ENCODE assay signal across 9 mouse cellular contexts in genomic region chr12:111445161-111445889, GRCm38 (mm10). TPM values are rescaled to one million over a fixed set of nuclear protein-coding genes. Genes with fewer than 3 reads are reported as not detected.
DNase-seq lines count a peak whose midpoint lies in the region; ATAC-seq and TF ChIP-seq lines count a peak whose summit lies in the region.
"Had no signal": no experiment of that assay in that cellular context is flagged by ENCODE, and none has a peak within 500 bp of the region (broad histone marks: within the 10 kb centered on the region; RNA-seq: fewer than 3 reads in every experiment).

No protein-coding gene starts in this region.

- H3K27ac ChIP-seq in heart, embryonic 16.5 days (ENCODE audit: low read length) = no peak overlapping the region
- H3K27ac ChIP-seq in embryonic facial prominence, embryonic 15.5 days (replicated peaks) = no peak overlapping the region
- no peak overlapping the region for H3K27ac ChIP-seq in kidney, embryonic 16.5 days (ENCODE audit: low read length)
- no peak overlapping the region for H3K27ac ChIP-seq in midbrain, postnatal 0 days (ENCODE audit: low read depth, low read length)

- no peak overlapping the region for H3K9ac ChIP-seq in heart, embryonic 16.5 days (ENCODE audit: low read length)
- no peak overlapping the region for H3K9ac ChIP-seq in embryonic facial prominence, embryonic 15.5 days
- 0 out of 2 replicates have a peak overlapping the region, but pooled peaks have one; percentile 24 for H3K9ac ChIP-seq in kidney, embryonic 16.5 days (replicated peaks; ENCODE audit: low read length)
- H3K9ac ChIP-seq in midbrain, postnatal 0 days (replicated peaks; ENCODE audit: low read length, poor library complexity, severe bottlenecking) = no peak overlapping the region

- no peaks in the 10 kb centered on the region for H3K36me3 ChIP-seq in heart, embryonic 16.5 days (ENCODE audit: control insufficient read depth, insufficient read depth)
- H3K36me3 ChIP-seq in embryonic facial prominence, embryonic 15.5 days = no peaks in the 10 kb centered on the region
- no peaks in the 10 kb centered on the region for H3K36me3 ChIP-seq in kidney, embryonic 16.5 days (ENCODE audit: insufficient read depth, low read length)
- H3K36me3 ChIP-seq in midbrain, postnatal 0 days (ENCODE audit: insufficient read depth, low read length) = no peaks in the 10 kb centered on the region

- peaks cover 68% of the 10 kb centered on the region for H3K27me3 ChIP-seq in heart, embryonic 16.5 days (ENCODE audit: control insufficient read depth, insufficient read depth, low read length)
- peaks cover 89% of the 10 kb centered on the region for H3K27me3 ChIP-seq in embryonic facial prominence, embryonic 15.5 days
- peaks cover 49% of the 10 kb centered on the region for H3K27me3 ChIP-seq in kidney, embryonic 16.5 days (ENCODE audit: insufficient read depth, low read length)
- H3K27me3 ChIP-seq in midbrain, postnatal 0 days (ENCODE audit: insufficient read depth, low read length) = peaks cover 89% of the 10 kb centered on the region

- peaks cover 26% of the 10 kb centered on the region for H3K4me1 ChIP-seq in heart, embryonic 16.5 days (ENCODE audit: control insufficient read depth, insufficient read depth, low read length)
- peaks cover 61% of the 10 kb centered on the region for H3K4me1 ChIP-seq in embryonic facial prominence, embryonic 15.5 days
- H3K4me1 ChIP-seq in kidney, embryonic 16.5 days (ENCODE audit: insufficient read depth, low read length) = peaks cover 73% of the 10 kb centered on the region
- H3K4me1 ChIP-seq in midbrain, postnatal 0 days (ENCODE audit: insufficient read depth, low read length) = 0 out of 2 replicates have a peak, but pooled peaks cover 3% of the 10 kb centered on the region

- peak overlapping the region; percentile 33 for H3K4me2 ChIP-seq in heart, embryonic 16.5 days (ENCODE audit: low read depth, low read length)
- H3K4me2 ChIP-seq in embryonic facial prominence, embryonic 15.5 days (replicated peaks) = peak overlapping the region; percentile 48
- H3K4me2 ChIP-seq in kidney, embryonic 16.5 days (replicated peaks; ENCODE audit: low read depth, low read length) = peak overlapping the region; percentile 66
- H3K4me2 ChIP-seq in midbrain, postnatal 0 days (ENCODE audit: low read depth, low read length, poor library complexity, severe bottlenecking) = peak overlapping the region; percentile 47

- no peaks in the 10 kb centered on the region for H3K9me3 ChIP-seq in heart, embryonic 16.5 days (replicated peaks; ENCODE audit: control insufficient read depth, low read length)
- no peaks in the 10 kb centered on the region for H3K9me3 ChIP-seq in embryonic facial prominence, embryonic 15.5 days (replicated peaks)
- no peaks in the 10 kb centered on the region for H3K9me3 ChIP-seq in kidney, embryonic 16.5 days (ENCODE audit: low read length)
- H3K9me3 ChIP-seq in midbrain, postnatal 0 days (ENCODE audit: low read length) = no peaks in the 10 kb centered on the region

- TF ChIP-seq CTCF in midbrain, postnatal 0 days (IDR thresholded peaks at IDR 0.05) = no peak

- DNase-seq in heart, postnatal 4 days = no peak
- no peak for DNase-seq in midbrain, postnatal 0 days (ENCODE audit: low spot score)
- no peak for DNase-seq in MN1 (ENCODE audit: low spot score)
- DNase-seq in natural killer cell, adult 2 months (ENCODE audit: low spot score in 2 of 2) = no peak
- DNase-seq in right cerebral cortex, postnatal 4 days = no peak
- DNase-seq: cerebellum, adult 9-11 months had no signal

- 11% methylated on average over 43 of the region's 52 CpGs for WGBS in heart, embryonic 16.5 days
- whole genome bisulfite sequencing in embryonic facial prominence, embryonic 15.5 days = 5% methylated on average over 52 of the region's 52 CpGs
- 7% methylated on average over 52 of the region's 52 CpGs for WGBS in kidney, embryonic 16.5 days
- WGBS in midbrain, postnatal 0 days = 9% methylated on average over 37 of the region's 52 CpGs

- ATAC-seq in heart, embryonic 16.5 days (replicated peaks; ENCODE audit: extremely low read depth, insufficient read depth, low FRiP score) = no peak
- no peak for ATAC-seq in embryonic facial prominence, embryonic 15.5 days (ENCODE audit: insufficient number of reproducible peaks, low FRiP score, low TSS enrichment, low read depth)
- no peak for ATAC-seq in kidney, embryonic 16.5 days (ENCODE audit: low FRiP score, low TSS enrichment)
- no peak for ATAC-seq in midbrain, postnatal 0 days (ENCODE audit: low FRiP score)

- H3K4me3 ChIP-seq in heart, embryonic 16.5 days (ENCODE audit: low read length) = peak overlapping the region; percentile 21
- peak overlapping the region; percentile 27 for H3K4me3 ChIP-seq in embryonic facial prominence, embryonic 15.5 days (replicated peaks)
- H3K4me3 ChIP-seq in kidney, embryonic 16.5 days (ENCODE audit: low read length) = peak overlapping the region; percentile 35
- H3K4me3 ChIP-seq in midbrain, postnatal 0 days (ENCODE audit: low read depth, low read length) = peak overlapping the region; percentile 21

RNA-seq across cellular contexts. Expression of gene Tnfaip2, which starts 3.1 kb away (rescaled TPM):
- polyA plus RNA-seq in heart, embryonic 16.5 days (2015; fragmentation: Nextera tagmentation; extraction: Ambion mirVana) = 3.2 and 4.8 TPM in 2 replicates
- 10 to 100 TPM; 19.1 to 23.3 TPM for total RNA-seq in heart, postnatal 4 days (2021)
- polyA plus RNA-seq in embryonic facial prominence, embryonic 15.5 days (2015; fragmentation: Nextera tagmentation; extraction: Ambion mirVana) = 11.8 and 17.6 TPM in 2 replicates
- polyA plus RNA-seq in kidney, embryonic 16.5 days (2015; fragmentation: Nextera tagmentation; extraction: Ambion mirVana) = 21.7 and 24.3 TPM in 2 replicates
- 1.5 and 3.8 TPM in 2 replicates for total RNA-seq in midbrain, postnatal 0 days (2014; rRNA removed)
- polyA plus RNA-seq in midbrain, postnatal 0 days (2015; fragmentation: Nextera tagmentation; extraction: Ambion mirVana) = 0.38 and 0.49 TPM in 2 replicates

RNA-seq across cellular contexts. Expression of gene Exoc3l4, which starts 28.5 kb away (rescaled TPM):
- polyA plus RNA-seq in heart, embryonic 16.5 days (2015; fragmentation: Nextera tagmentation; extraction: Ambion mirVana) = 13.3 and 14.9 TPM in 2 replicates
- 1 to 10 TPM; 7.3 to 8.7 TPM for total RNA-seq in heart, postnatal 4 days (2021)
- 10.6 and 11.1 TPM in 2 replicates for polyA plus RNA-seq in embryonic facial prominence, embryonic 15.5 days (2015; fragmentation: Nextera tagmentation; extraction: Ambion mirVana)
- polyA plus RNA-seq in kidney, embryonic 16.5 days (2015; fragmentation: Nextera tagmentation; extraction: Ambion mirVana) = 19.4 and 19.9 TPM in 2 replicates
- total RNA-seq in midbrain, postnatal 0 days (2014; rRNA removed) = 2.4 and 3.3 TPM in 2 replicates
- 1.7 and 2.8 TPM in 2 replicates for polyA plus RNA-seq in midbrain, postnatal 0 days (2015; fragmentation: Nextera tagmentation; extraction: Ambion mirVana)

RNA-seq across cellular contexts. Expression of gene Lbhd2, which starts 38.7 kb away (rescaled TPM):
- polyA plus RNA-seq in heart, embryonic 16.5 days (2015; fragmentation: Nextera tagmentation; extraction: Ambion mirVana) = 1.3 and 1.4 TPM in 2 replicates
- total RNA-seq in heart, postnatal 4 days (2021) = not detected
- 3.7 and 5.0 TPM in 2 replicates for polyA plus RNA-seq in embryonic facial prominence, embryonic 15.5 days (2015; fragmentation: Nextera tagmentation; extraction: Ambion mirVana)
- polyA plus RNA-seq in kidney, embryonic 16.5 days (2015; fragmentation: Nextera tagmentation; extraction: Ambion mirVana) = 4.6 and 5.5 TPM in 2 replicates
- 4.4 and 6.4 TPM in 2 replicates for total RNA-seq in midbrain, postnatal 0 days (2014; rRNA removed)
- 18.2 and 19.9 TPM in 2 replicates for polyA plus RNA-seq in midbrain, postnatal 0 days (2015; fragmentation: Nextera tagmentation; extraction: Ambion mirVana)

RNA-seq across cellular contexts. Expression of gene Gm266, which starts 40.3 kb away (rescaled TPM):
- polyA plus RNA-seq in heart, embryonic 16.5 days (2015; fragmentation: Nextera tagmentation; extraction: Ambion mirVana) = 2.6 and 6.1 TPM in 2 replicates
- total RNA-seq in heart, postnatal 4 days (2021) = 1 to 10 TPM in 1 of 2 experiments, under 1 TPM in 1; 0.88 to 1.6 TPM
- polyA plus RNA-seq in embryonic facial prominence, embryonic 15.5 days (2015; fragmentation: Nextera tagmentation; extraction: Ambion mirVana) = 20.8 and 24.6 TPM in 2 replicates
- polyA plus RNA-seq in kidney, embryonic 16.5 days (2015; fragmentation: Nextera tagmentation; extraction: Ambion mirVana) = 78.6 and 84.8 TPM in 2 replicates
- 9.6 and 12.6 TPM in 2 replicates for total RNA-seq in midbrain, postnatal 0 days (2014; rRNA removed)
- polyA plus RNA-seq in midbrain, postnatal 0 days (2015; fragmentation: Nextera tagmentation; extraction: Ambion mirVana) = 8.4 and 9.7 TPM in 2 replicates
